Mouse (Mus musculus) regulatory T cell (primary cell): ENCODE measurements around the gene Hist3h2ba.

Source experiments
- in situ Hi-C: fragments of 300-600 bp; cut with MboI, MseI; formaldehyde crosslinking; loops from one replicate; pipeline ENCODE4 v1.15.1; 2025; ENCODE audit warnings: high pct_unique_total_duplicates

Gene Hist3h2ba

GRCm38 (mm10) chr11:58948542-58949479 lies at the start of gene Hist3h2ba:
Hist3h2ba (plus strand) TSS chr11:58948920.
- in situ Hi-C loops = no loop called here

- in situ Hi-C loops = loop anchor here (10.0 kb wide), 1 partner anchor 1874 kb away; the partner anchor contains the start of genes Smcr8 and Top3a
Observed at GRCm38 (mm10) chr11:58901080-58901479, 47.6 kb upstream of the Hist3h2ba start.

DNA sequence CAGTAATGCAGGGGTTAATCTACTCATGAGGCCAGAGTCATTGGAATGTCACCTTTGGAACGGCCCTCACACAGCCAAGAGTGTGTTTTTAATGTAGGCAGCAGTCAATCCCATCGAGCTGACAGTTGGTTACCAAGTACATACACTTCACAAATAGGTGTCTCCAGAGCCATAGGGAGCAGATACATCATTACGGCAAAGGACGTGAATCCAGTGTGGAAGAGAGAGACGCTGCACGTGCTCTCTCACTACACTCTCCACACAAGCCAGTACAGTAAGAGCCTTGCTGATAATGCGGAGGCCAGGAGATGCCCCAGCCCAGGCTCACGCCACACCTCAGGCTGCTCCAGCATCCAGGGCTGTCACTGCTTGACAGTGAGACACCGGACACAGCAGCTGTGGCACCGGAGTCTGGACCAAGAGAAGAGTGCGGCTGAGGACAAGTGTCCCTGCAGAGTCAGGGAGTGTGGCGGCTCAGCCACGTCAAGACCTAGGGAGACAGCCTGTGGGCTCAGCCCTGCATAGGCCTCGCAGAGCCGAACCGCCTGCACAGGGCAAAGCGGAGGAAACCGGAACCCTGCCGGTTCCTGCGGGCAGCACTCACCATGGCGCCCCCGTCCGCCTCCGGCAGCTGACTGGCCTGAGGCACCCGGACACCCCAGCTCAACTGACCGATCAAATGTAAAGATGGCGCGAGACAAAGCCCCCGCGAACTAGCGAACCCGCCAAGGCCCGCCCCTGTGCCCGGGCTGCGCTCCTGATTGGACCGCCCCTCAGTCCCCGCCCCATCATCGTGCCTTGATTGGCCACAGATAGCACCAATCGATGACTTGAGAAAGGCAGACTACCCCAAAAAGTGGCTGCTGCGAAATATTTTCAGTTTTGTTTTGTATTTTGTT lies 45.0 kb upstream of the Hist3h2ba start, which contains the start of gene Zfp39:
TSS of gene Zfp39 (minus strand) at position 715 of the 899 bp plus-strand sequence.
- in situ Hi-C loops = loop anchor here (10.0 kb wide), 1 partner anchor 1871 kb away; the partner anchor contains the start of genes Smcr8 and Top3a

DNA sequence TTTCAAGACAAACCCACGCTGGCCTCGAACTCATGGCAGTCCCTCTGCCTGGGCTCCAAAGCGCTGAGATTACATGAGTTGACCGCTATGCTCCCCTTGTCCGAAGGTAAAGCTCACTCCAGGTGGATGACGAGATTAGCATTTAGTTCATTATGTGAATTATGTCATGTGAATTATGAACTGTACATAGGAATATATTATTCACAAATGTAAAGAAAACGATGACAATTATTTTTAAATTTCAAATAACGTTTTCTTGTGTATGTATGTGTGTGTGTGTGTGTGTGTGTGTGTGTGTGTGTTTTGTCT lies 44.4 kb upstream of the Hist3h2ba start:
- in situ Hi-C loops = loop anchor here (10.0 kb wide), 1 partner anchor 1870 kb away; the partner anchor contains the start of genes Smcr8 and Top3a

GRCm38 (mm10) chr11:58904838-58905237 lies 43.9 kb upstream of the Hist3h2ba start:
- in situ Hi-C loops = loop anchor here (10.0 kb wide), 1 partner anchor 1870 kb away; the partner anchor contains the start of genes Smcr8 and Top3a

GRCm38 (mm10) chr11:58913776-58914175 lies 34.9 kb upstream of the Hist3h2ba start:
- in situ Hi-C loops = no loop called here

DNA sequence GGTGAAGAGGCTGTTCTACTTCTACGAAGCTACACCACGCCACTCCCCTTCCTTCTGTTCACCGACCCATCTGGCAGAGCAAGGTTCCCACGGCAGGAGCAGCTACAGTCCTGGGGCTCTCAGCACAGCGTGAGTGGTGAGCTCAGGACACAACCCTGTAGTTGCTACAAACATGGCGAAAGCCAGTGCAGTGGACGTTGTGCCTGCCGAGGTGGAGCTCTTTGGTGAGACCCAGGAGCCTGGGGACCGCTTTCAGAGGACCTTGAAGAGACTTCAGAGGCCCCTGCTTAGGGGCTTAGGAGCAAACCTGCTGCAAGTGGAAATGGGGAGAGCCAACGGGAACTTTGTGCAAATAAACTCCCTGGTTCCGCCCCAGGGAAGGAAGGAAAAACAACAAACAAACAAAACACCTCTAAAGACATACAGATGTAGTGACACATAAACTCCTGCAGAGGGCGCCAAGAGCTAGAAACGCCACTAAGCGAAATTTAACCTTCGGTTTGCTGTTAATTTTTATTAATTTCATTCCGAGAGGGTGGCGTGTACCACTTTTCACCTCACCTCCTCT lies 34.2 kb upstream of the Hist3h2ba start:
- in situ Hi-C loops = no loop called here

GRCm38 (mm10) chr11:58916879-58917744 lies 31.6 kb upstream of the Hist3h2ba start:
- in situ Hi-C loops = no loop called here

DNA sequence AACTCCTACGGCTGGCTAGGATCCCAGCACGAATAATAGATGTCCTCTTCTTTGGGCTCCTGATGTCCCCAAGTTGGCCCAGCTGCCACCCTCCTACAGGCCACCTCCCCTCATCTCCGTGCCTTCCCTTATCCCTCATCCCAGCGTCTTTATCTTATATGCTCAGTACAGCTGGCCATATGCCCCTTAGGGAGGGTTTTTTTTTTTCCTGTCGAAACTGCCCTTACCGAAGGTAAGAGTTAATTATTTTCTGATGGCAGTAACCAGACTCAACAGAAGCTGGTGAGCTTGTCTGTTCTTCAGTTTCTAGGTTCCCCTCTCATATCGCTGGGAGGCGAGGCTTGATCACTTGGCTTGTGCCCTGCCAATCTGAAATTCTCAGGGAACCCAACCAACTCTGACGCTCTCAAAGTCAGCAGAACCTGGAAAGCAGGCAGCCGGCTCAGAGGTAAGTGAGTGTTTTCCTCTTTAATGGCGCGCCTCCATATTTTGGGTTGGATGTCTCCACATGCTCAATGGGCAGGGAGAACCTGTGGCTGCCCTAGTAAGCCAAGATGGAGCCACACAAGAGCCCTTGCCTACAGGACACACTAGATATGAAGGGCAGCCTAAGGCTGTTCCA lies 30.9 kb upstream of the Hist3h2ba start, which contains the start of gene Btnl10:
TSS of gene Btnl10 (plus strand) at position 164 of the 622 bp plus-strand sequence.
- in situ Hi-C loops = no loop called here

- in situ Hi-C loops = no loop called here
Observed at GRCm38 (mm10) chr11:58918759-58919158, 30.0 kb upstream of the Hist3h2ba start.

DNA sequence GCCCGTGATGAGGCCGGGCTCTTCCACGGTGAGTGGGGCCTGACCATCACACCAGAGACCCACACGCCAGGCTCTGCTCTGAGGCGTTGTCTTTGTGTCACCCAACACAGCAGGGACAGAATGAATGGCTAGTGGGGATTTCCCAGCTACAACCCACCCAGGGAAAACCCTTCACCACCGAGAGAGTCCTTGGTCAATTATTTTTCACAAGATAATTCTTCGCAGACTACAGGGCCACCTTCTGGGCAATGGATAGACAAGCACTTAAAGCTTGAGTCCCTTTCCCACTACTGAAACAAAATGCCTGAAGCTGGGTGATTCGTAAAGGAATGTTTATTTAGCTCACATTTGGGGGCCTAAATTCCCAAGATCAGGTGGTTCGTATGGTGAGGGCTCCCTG lies 26.3 kb upstream of the Hist3h2ba start:
- in situ Hi-C loops = loop anchor here (10.0 kb wide), 1 partner anchor 282 kb away; the partner anchor contains the start of genes 2310033P09Rik and Mrpl55

GRCm38 (mm10) chr11:58926651-58927050 lies 22.1 kb upstream of the Hist3h2ba start:
- in situ Hi-C loops = loop anchor here (10.0 kb wide), 1 partner anchor 278 kb away; the partner anchor contains the start of genes 2310033P09Rik and Mrpl55

GRCm38 (mm10) chr11:58927053-58927452 lies 21.7 kb upstream of the Hist3h2ba start:
- in situ Hi-C loops = loop anchor here (10.0 kb wide), 1 partner anchor 278 kb away; the partner anchor contains the start of genes 2310033P09Rik and Mrpl55

- in situ Hi-C loops = loop anchor here (10.0 kb wide), 1 partner anchor 277 kb away; the partner anchor contains the start of genes 2310033P09Rik and Mrpl55
Observed at GRCm38 (mm10) chr11:58927790-58928651, 20.7 kb upstream of the Hist3h2ba start.

GRCm38 (mm10) chr11:58929055-58929454 lies 19.7 kb upstream of the Hist3h2ba start:
- in situ Hi-C loops = loop anchor here (10.0 kb wide), 1 partner anchor 276 kb away; the partner anchor contains the start of genes 2310033P09Rik and Mrpl55

GRCm38 (mm10) chr11:58929641-58930040 lies 19.1 kb upstream of the Hist3h2ba start:
- in situ Hi-C loops = loop anchor here (10.0 kb wide), 1 partner anchor 275 kb away; the partner anchor contains the start of genes 2310033P09Rik and Mrpl55

GRCm38 (mm10) chr11:58930254-58930653 lies 18.5 kb upstream of the Hist3h2ba start:
- in situ Hi-C loops = no loop called here

GRCm38 (mm10) chr11:58931576-58931975 lies 17.1 kb upstream of the Hist3h2ba start:
- in situ Hi-C loops = no loop called here
